Mouse (Mus musculus) stomach, postnatal 0 days (tissue): Measurements from ENCODE around the gene Robo2.

Experiments
- CTCF ChIP-seq: IDR thresholded peaks from 2 replicates; pipeline ENCODE4 v1.5.1; 2016; ENCODE audit warnings: antibody characterized with exemption, low read depth, mild to moderate bottlenecking, moderate library complexity
- EP300 ChIP-seq: optimal IDR thresholded peaks from 2 replicates; pipeline ENCODE3; 2016; ENCODE audit warnings: antibody characterized with exemption

DNA sequence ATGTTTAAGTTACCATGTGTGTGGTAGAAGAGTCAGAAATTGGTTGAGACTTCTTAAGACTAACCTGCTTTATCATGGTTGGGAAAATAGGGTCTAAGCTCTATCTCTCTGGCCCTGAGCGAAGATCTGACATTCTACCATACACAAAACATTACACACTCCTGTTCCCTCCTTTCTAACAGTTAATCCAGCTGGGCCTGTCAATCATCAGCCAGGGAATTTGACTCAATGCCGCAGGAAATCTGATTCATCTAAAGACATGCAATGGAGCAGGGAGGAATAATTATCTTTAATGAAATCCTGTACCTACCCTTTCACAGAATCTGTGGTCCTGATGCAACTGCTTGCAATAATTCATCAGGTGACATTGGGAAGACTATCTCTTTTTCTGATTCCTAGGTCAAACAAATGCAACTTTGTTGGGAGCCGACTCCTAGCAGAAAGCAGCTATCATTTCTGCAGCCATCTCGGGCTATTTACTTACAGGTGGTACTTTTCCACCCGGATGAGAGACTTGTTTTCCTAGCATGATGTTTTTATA lies 283.1 kb downstream of the Robo2 start:
- no peak for TF ChIP-seq EP300
- TF ChIP-seq CTCF: no peak
